Mouse (Mus musculus) hindbrain, embryonic 15.5 days (tissue): Measurements from ENCODE around the gene Cpxm2. TPM values are rescaled to one million over a fixed set of nuclear protein-coding genes. Genes with fewer than 3 reads are reported as not detected.

Experiments
- ATAC-seq: fragments of 200-750 bp; cut with Nextera tagmentation; 2 replicates; pipeline ENCODE4 v1.8.0; 2017; ENCODE audit warnings: low read depth, moderate number of reproducible peaks, moderate TSS enrichment; ENCODE audit not compliant: low FRiP score
- H3K27ac ChIP-seq: fragments of 300-500 bp; sonication (generic); replicated peaks from 2 replicates; pipeline ENCODE4 v1.5.1; 2015; ENCODE audit warnings: mild to moderate bottlenecking, inconsistent platforms
- H3K27me3 ChIP-seq: fragments of 300-500 bp; sonication (generic); 2 replicates; pipeline ENCODE4 v1.6.1; 2015; ENCODE audit warnings: control low read depth, inconsistent platforms
- H3K36me3 ChIP-seq: fragments of 300-500 bp; sonication (generic); 2 replicates; pipeline ENCODE4 v1.6.1; 2015; ENCODE audit warnings: control low read depth, inconsistent platforms
- H3K4me1 ChIP-seq: fragments of 300-500 bp; sonication (generic); replicated peaks from 2 replicates; pipeline ENCODE4 v1.6.1; 2015; ENCODE audit warnings: control low read depth, inconsistent platforms
- H3K4me2 ChIP-seq: fragments of 300-500 bp; sonication (generic); 2 replicates; pipeline ENCODE4 v1.6.1; 2015; ENCODE audit warnings: moderate library complexity, mild to moderate bottlenecking, inconsistent platforms
- H3K4me3 ChIP-seq: fragments of 300-500 bp; sonication (generic); 2 replicates; pipeline ENCODE4 v1.5.1; 2015; ENCODE audit warnings: mild to moderate bottlenecking, inconsistent platforms
- H3K9ac ChIP-seq: fragments of 300-500 bp; sonication (generic); 2 replicates; pipeline ENCODE4 v1.6.1; 2015; ENCODE audit warnings: inconsistent platforms
- H3K9me3 ChIP-seq: fragments of 300-500 bp; sonication (generic); 2 replicates; pipeline ENCODE4 v1.6.1; 2016; ENCODE audit warnings: control low read depth, inconsistent platforms
- WGBS: fragments of 180-500 bp; shearing (Covaris S2); methylation state at CpG from one replicate; pipeline ENCODE4 v1.1.7; 2015; 5-methylcytosine and 5-hydroxymethylcytosine counted together
- polyA plus RNA-seq: library from polyadenylated mRNA; unstranded; fragments of >200 nt; fragmentation: Nextera tagmentation; extraction: Ambion mirVana; gene quantifications from 2 replicates; pipeline ENCODE4 v1.2.1, GENCODE M21; 2015

Cpxm2 gene
- 0.82 and 1.4 TPM in 2 replicates for polyA plus RNA-seq

DNA sequence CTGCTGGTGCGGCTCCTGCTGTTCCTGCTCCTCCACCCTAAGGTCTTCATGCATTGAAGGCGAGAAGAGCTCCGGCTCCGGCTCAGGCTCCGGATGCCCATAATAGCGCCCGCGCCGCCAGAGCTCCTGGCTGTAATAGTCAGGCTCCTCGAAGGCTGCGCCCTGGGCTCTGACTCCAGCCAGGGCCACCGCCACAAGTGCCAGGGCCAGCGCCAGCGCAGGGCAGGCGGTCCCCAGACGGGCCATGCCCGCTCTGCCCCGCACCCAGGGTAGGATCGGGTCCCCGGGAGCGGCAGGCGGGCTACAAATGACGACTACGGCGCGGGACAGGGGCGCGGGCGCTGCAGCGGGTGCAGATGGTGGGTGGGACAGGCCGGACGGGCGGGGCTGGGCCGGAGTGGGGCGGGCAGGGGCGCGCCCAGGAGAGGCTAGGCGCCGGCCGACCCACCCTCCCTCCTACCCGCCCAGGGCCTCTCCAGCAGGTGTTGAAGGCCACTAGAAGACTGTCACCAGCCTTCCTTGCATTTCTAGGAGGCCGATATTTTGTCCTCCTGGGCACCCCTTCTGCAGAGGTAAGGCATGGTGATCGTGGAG, at the start of gene Cpxm2:
Gene Cpxm2, minus strand, starts transcription at position 372 of the 594 bp plus-strand sequence.
- 0 out of 2 replicates have a peak, but pooled peaks cover 23% of the 10 kb centered on the region for H3K27me3 ChIP-seq
- ATAC-seq: no peak
- peak within 1 kb of the TSS; percentile 69 for H3K4me2 ChIP-seq
- peak within 1 kb of the TSS; percentile 39; the same call in 1 of the 2 replicates for H3K9ac ChIP-seq
- peaks cover 40% of the 10 kb centered on the region for H3K4me1 ChIP-seq
- H3K4me3 ChIP-seq: peak within 1 kb of the TSS; percentile 33
- 4% methylated on average over 41 of the region's 43 CpGs for WGBS
- no peaks in the 10 kb centered on the region for H3K9me3 ChIP-seq
- H3K36me3 ChIP-seq: no peaks in the 10 kb centered on the region
- H3K27ac ChIP-seq: no peak within 1 kb of the TSS

DNA sequence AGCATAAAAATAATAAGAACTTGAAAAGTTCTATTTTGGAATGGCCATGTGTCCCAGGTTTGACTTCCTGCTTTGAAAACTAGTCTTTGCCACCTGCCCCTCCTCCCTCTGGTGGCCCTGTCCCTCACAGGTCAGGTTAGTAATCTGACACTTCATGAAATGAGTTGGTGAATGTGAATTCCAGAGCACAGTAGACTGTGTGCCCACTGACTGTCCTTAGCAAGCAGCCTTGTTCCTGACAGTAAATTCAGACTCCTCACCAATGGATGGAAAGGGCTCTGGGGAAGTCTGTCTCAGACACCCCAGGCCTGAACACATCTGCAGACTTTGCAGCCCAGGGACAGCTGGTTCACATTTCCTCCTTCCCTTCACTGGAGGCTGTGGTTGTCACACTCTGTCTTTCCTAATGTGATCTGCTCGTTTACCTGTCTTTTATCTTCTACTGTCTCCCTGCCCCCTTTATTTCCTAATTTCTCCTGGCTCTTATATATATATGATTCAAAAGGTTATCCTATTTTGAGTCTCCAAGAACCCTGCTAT, 49.6 kb upstream of the Cpxm2 start:
- Histone ChIP-seq H3K4me1 (no peaks in the 10 kb centered on the region; the same call in 1 of the 2 replicates), H3K9me3 (no peaks in the 10 kb centered on the region), H3K27ac (no peak overlapping the region), H3K36me3 (no peaks in the 10 kb centered on the region), H3K27me3 (no peaks in the 10 kb centered on the region), H3K4me3 (no peak overlapping the region), H3K9ac (no peak overlapping the region), H3K4me2 (no peak overlapping the region)
- ATAC-seq: no peak
- 66% methylated on average over 1 of the region's 1 CpGs for WGBS

GRCm38 (mm10) chr7:132199686-132200085, 45.1 kb upstream of the Cpxm2 start:
- Histone ChIP-seq H3K4me2 (no peak overlapping the region), H3K36me3 (no peaks in the 10 kb centered on the region), H3K27ac (no peak overlapping the region), H3K27me3 (no peaks in the 10 kb centered on the region), H3K9me3 (no peaks in the 10 kb centered on the region), H3K9ac (no peak overlapping the region), H3K4me3 (no peak overlapping the region), H3K4me1 (no peaks in the 10 kb centered on the region; the same call in 1 of the 2 replicates)
- ATAC-seq: no peak
- 34% methylated on average over 6 of the region's 6 CpGs for WGBS

GRCm38 (mm10) chr7:132198806-132199205, 44.3 kb upstream of the Cpxm2 start:
- Histone ChIP-seq H3K4me3 (no peak overlapping the region), H3K36me3 (no peaks in the 10 kb centered on the region), H3K4me2 (no peak overlapping the region), H3K27ac (no peak overlapping the region), H3K4me1 (no peaks in the 10 kb centered on the region; the same call in 1 of the 2 replicates), H3K9ac (no peak overlapping the region), H3K27me3 (no peaks in the 10 kb centered on the region), H3K9me3 (no peaks in the 10 kb centered on the region)
- WGBS: 90% methylated on average over 1 of the region's 1 CpGs
- ATAC-seq: no peak

- H3K9ac ChIP-seq: no peak overlapping the region
- no peak overlapping the region for H3K27ac ChIP-seq
- no peaks in the 10 kb centered on the region for H3K36me3 ChIP-seq
- no peak for ATAC-seq
- H3K4me2 ChIP-seq: no peak overlapping the region
- WGBS: 50% methylated on average over 7 of the region's 7 CpGs
- H3K4me1 ChIP-seq: no peaks in the 10 kb centered on the region; the same call in 1 of the 2 replicates
- no peaks in the 10 kb centered on the region for H3K27me3 ChIP-seq
- H3K4me3 ChIP-seq: no peak overlapping the region
- no peaks in the 10 kb centered on the region for H3K9me3 ChIP-seq
Measured at GRCm38 (mm10) chr7:132197817-132198475, 43.4 kb upstream of the Cpxm2 start.

DNA sequence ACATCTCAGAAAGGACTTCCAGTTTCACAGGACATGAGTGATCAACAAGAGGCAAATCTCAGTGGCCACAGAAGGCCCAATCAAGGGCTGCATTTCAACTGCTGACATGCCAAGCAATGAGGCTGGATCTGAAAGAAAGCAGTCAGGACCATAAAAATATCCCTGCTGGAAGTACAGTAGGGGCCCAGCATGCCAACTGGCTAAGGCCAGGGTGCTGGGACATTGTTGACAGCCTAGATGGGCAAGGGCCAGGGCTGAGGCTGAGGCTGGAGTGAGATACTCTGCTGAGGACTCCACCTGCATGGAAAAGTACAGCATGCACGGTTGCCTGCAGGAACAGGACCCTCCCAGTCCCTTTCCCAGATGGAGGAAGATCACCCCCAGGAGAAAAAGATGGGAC, 42.0 kb upstream of the Cpxm2 start:
- ATAC-seq: no peak
- Histone ChIP-seq H3K36me3 (no peaks in the 10 kb centered on the region), H3K9ac (no peak overlapping the region), H3K9me3 (no peaks in the 10 kb centered on the region), H3K27ac (no peak overlapping the region), H3K4me2 (no peak overlapping the region), H3K4me3 (no peak overlapping the region), H3K27me3 (no peaks in the 10 kb centered on the region), H3K4me1 (no peaks in the 10 kb centered on the region; the same call in 1 of the 2 replicates)
- WGBS: 86% methylated on average over 1 of the region's 1 CpGs

DNA sequence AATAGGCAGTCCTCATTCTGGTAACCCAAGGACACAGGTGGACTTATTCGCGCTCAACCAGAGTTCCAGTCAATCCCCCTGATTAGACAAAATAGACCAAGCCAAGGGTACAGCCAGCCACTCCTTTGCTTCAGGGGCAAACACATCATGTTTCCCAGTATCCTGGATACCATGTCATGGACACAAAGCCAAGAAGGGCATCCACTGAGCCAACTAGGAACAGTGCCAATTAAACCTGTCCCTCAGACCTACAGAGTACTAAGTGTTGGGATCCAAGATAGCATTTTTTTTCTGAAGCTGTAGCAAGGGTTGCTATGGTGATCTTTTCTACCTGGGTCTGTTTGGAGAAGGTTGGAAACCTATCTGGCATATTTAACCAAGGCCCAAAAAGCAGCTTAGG, 39.1 kb upstream of the Cpxm2 start:
- Histone ChIP-seq H3K4me1 (no peaks in the 10 kb centered on the region), H3K9me3 (no peaks in the 10 kb centered on the region), H3K4me3 (no peak overlapping the region), H3K27ac (no peak overlapping the region), H3K4me2 (no peak overlapping the region), H3K27me3 (no peaks in the 10 kb centered on the region), H3K9ac (no peak overlapping the region), H3K36me3 (no peaks in the 10 kb centered on the region)
- WGBS: 76% methylated on average over 2 of the region's 2 CpGs
- no peak for ATAC-seq

DNA sequence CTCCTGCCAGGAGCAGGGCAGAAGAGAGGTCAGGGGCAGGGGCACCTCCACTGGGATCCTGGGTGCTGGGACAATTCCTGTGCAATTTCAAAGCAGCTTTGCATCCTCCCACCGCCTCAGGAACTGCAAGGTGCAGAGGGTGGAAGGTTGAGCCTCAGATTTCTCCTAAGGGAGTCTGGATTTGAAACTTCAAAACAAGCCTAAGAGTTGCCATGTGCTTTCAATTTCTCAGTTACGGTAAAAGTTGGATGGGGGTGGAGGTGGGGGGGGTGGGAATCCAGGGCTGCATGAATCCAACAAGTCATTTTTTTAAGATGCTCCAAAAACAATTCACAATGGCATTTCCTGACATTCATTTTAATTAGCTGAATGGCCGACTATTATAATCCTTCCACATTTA, 32.9 kb upstream of the Cpxm2 start:
- Histone ChIP-seq H3K27ac (no peak overlapping the region), H3K36me3 (no peaks in the 10 kb centered on the region), H3K4me2 (no peak overlapping the region), H3K9me3 (no peaks in the 10 kb centered on the region), H3K27me3 (no peaks in the 10 kb centered on the region), H3K9ac (no peak overlapping the region), H3K4me3 (no peak overlapping the region), H3K4me1 (peaks cover 12% of the 10 kb centered on the region)
- ATAC-seq: no peak
- WGBS: 59% methylated on average over 3 of the region's 3 CpGs

- WGBS: 20% methylated on average over 5 of the region's 5 CpGs
- Histone ChIP-seq H3K4me1 (peaks cover 12% of the 10 kb centered on the region), H3K27ac (peak overlapping the region; percentile 64), H3K27me3 (no peaks in the 10 kb centered on the region), H3K4me3 (no peak overlapping the region), H3K4me2 (peak overlapping the region; percentile 17; the same call in 1 of the 2 replicates), H3K9ac (no peak overlapping the region), H3K36me3 (no peaks in the 10 kb centered on the region), H3K9me3 (no peaks in the 10 kb centered on the region)
- ATAC-seq: peak; percentile 56; the same call in 1 of the 2 replicates
Measured at GRCm38 (mm10) chr7:132183892-132184404, 29.4 kb upstream of the Cpxm2 start.

GRCm38 (mm10) chr7:132181586-132182198, 27.2 kb upstream of the Cpxm2 start:
- Histone ChIP-seq H3K4me3 (no peak overlapping the region), H3K27ac (no peak overlapping the region), H3K9me3 (no peaks in the 10 kb centered on the region), H3K9ac (no peak overlapping the region), H3K36me3 (no peaks in the 10 kb centered on the region), H3K27me3 (no peaks in the 10 kb centered on the region), H3K4me1 (peaks cover 12% of the 10 kb centered on the region), H3K4me2 (no peak overlapping the region)
- ATAC-seq: no peak
- 94% methylated on average over 4 of the region's 4 CpGs for WGBS

DNA sequence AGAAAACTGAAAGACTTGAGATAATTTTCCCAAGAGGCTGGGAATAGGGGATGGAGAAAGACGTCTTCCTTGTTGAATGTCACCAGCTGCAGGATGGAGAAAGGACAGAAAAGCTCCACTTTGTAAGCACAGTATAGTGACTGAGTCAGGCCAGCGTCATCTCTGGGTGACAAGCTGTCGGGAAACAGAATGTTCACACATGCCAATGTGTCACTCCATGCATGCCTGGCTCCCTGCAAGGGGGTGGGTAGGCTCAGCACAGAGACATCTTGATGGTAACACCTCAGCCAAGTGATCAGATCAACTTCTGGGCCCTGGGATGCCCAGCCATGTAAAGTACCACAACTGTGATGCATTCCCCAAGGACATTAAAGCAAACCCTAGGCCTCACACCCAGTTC, 26.5 kb upstream of the Cpxm2 start:
- no peaks in the 10 kb centered on the region for H3K9me3 ChIP-seq
- H3K27ac ChIP-seq: no peak overlapping the region
- no peaks in the 10 kb centered on the region for H3K36me3 ChIP-seq
- H3K4me1 ChIP-seq: peaks cover 12% of the 10 kb centered on the region
- H3K9ac ChIP-seq: no peak overlapping the region
- 87% methylated on average over 3 of the region's 3 CpGs for WGBS
- H3K4me3 ChIP-seq: no peak overlapping the region
- H3K4me2 ChIP-seq: no peak overlapping the region
- no peaks in the 10 kb centered on the region for H3K27me3 ChIP-seq
- no peak for ATAC-seq

DNA sequence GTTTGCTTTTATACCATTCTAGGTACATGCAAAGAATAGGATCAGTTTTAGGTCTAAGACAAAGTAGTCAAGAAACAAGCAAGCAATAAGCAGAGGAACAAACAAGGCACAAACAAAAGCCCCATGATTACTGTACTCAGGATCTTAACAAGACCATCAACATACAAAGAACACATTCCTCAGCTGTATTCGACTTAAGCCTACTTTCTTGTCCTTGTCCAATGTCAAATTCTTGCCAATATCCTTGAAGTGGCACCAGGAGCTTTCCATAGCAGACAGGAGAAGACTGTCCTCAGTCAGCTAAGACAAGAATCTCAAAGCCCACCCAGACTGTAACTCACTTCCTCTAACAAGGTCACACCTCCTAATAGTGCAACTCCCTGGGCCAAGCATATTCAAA, 24.5 kb upstream of the Cpxm2 start:
- H3K4me1 ChIP-seq: peaks cover 5% of the 10 kb centered on the region
- no peak overlapping the region for H3K4me2 ChIP-seq
- H3K4me3 ChIP-seq: no peak overlapping the region
- H3K27me3 ChIP-seq: no peaks in the 10 kb centered on the region
- no peaks in the 10 kb centered on the region for H3K36me3 ChIP-seq
- no peak overlapping the region for H3K9ac ChIP-seq
- no peaks in the 10 kb centered on the region for H3K9me3 ChIP-seq
- ATAC-seq: no peak
- WGBS: 48% methylated on average over 1 of the region's 1 CpGs
- no peak overlapping the region for H3K27ac ChIP-seq
